Mouse (Mus musculus) midbrain, embryonic 16.5 days (tissue): ENCODE data around the gene Vmn1r42. TPM values are rescaled to one million over a fixed set of nuclear protein-coding genes. Genes with fewer than 3 reads are reported as not detected.

Experiments used
- ATAC-seq: fragments of 200-750 bp; cut with Nextera tagmentation; 2 replicates; pipeline ENCODE4 v1.8.0; 2017; ENCODE audit warnings: moderate TSS enrichment
- H3K27ac ChIP-seq: fragments of 300-500 bp; sonication (generic); 2 replicates; pipeline ENCODE4 v1.5.1; 2014; ENCODE audit warnings: mild to moderate bottlenecking, low read length, mixed read lengths
- H3K27me3 ChIP-seq: fragments of 300-500 bp; sonication (generic); 2 replicates; pipeline ENCODE4 v1.6.1; 2014; ENCODE audit warnings: low read depth, low read length, mixed read lengths; ENCODE audit not compliant: control insufficient read depth, insufficient read depth
- H3K36me3 ChIP-seq: fragments of 300-500 bp; sonication (generic); 2 replicates; pipeline ENCODE4 v1.6.1; 2014; ENCODE audit warnings: mild to moderate bottlenecking, low read length, moderate library complexity, mixed read lengths; ENCODE audit not compliant: control insufficient read depth, insufficient read depth
- H3K4me1 ChIP-seq: fragments of 300-500 bp; sonication (generic); 2 replicates; pipeline ENCODE4 v1.6.1; 2014; ENCODE audit warnings: mild to moderate bottlenecking, low read length, mixed read lengths; ENCODE audit not compliant: control insufficient read depth, insufficient read depth
- H3K4me2 ChIP-seq: fragments of 300-500 bp; sonication (generic); 2 replicates; pipeline ENCODE4 v1.6.1; 2014; ENCODE audit warnings: mild to moderate bottlenecking, low read length, mixed read lengths
- H3K4me3 ChIP-seq: fragments of 300-500 bp; sonication (generic); 2 replicates; pipeline ENCODE4 v1.5.1; 2014; ENCODE audit warnings: low read depth, mild to moderate bottlenecking, low read length, moderate library complexity, mixed read lengths
- H3K9ac ChIP-seq: fragments of 300-500 bp; sonication (generic); 2 replicates; pipeline ENCODE4 v1.6.1; 2014; ENCODE audit warnings: low read depth, low read length, mixed read lengths
- H3K9me3 ChIP-seq: fragments of 300-500 bp; sonication (generic); replicated peaks from 2 replicates; pipeline ENCODE4 v1.6.1; 2014; ENCODE audit warnings: mild to moderate bottlenecking, low read length, mixed read lengths; ENCODE audit not compliant: control insufficient read depth, poor library complexity, severe bottlenecking
- WGBS: fragments of 180-500 bp; shearing (Covaris S2); extraction: QIAGEN DNeasy Blood & Tissue Kit; methylation state at CpG from one replicate; pipeline ENCODE4 v1.1.7; 2014; 5-methylcytosine and 5-hydroxymethylcytosine counted together
- polyA plus RNA-seq: library from polyadenylated mRNA; unstranded; fragments of >200 nt; fragmentation: Nextera tagmentation; extraction: Ambion mirVana; gene quantifications from 2 replicates; pipeline ENCODE4 v1.2.1, GENCODE M21; 2015

Gene Vmn1r42
- polyA plus RNA-seq, 1 experiment from 2014 or later: not detected

DNA sequence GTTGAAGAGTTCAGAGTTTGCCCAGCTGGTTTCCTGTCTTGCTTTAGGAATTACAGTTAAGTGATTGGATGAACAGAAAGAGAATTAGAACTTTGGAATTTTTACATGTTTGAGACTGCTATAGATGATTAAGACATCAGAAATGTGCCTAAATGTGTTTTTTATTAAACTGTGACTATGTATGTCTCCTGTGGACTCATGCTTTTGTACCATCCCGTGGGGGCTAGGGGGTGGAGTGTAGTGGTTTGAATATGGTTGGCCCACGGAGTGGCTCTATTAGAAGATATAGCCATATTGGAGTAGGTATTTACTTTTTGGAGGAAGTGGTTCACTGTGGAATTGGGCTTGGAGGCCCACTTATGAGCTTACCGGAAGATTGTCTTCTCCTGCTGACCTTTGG lies 18.7 kb downstream of the Vmn1r42 start:
- H3K4me1 ChIP-seq: no peaks in the 10 kb centered on the region
- no peaks in the 10 kb centered on the region for H3K36me3 ChIP-seq
- WGBS: 81% methylated on average over 3 of the region's 3 CpGs
- no peaks in the 10 kb centered on the region for H3K27me3 ChIP-seq
- H3K4me2 ChIP-seq: no peak overlapping the region
- H3K9me3 ChIP-seq: peaks cover 10% of the 10 kb centered on the region; the same call in 1 of the 2 replicates
- no peak overlapping the region for H3K27ac ChIP-seq
- no peak overlapping the region for H3K9ac ChIP-seq
- ATAC-seq: no peak
- H3K4me3 ChIP-seq: no peak overlapping the region

Other genes with a start within 250 kb of the Vmn1r42 start
- 15.4 and 15.5 TPM in 2 replicates for gene Txnrd3, start 232.4 kb downstream of the Vmn1r42 start, polyA plus RNA-seq
- not detected in 2 replicates for gene Vmn1r40, start 168.9 kb downstream of the Vmn1r42 start, polyA plus RNA-seq
- not detected in 2 replicates for gene Vmn1r41, start 135.6 kb downstream of the Vmn1r42 start, polyA plus RNA-seq
- gene Vmn1r43, start within 50 bp of the Vmn1r42 start, polyA plus RNA-seq: 0.01 TPM in 1 of 2 replicates, not detected in the other
- gene Vmn1r44, start 7.2 kb upstream of the Vmn1r42 start, polyA plus RNA-seq: not detected in 2 replicates
- not detected in 2 replicates for gene Vmn1r45, start 64.2 kb upstream of the Vmn1r42 start, polyA plus RNA-seq
- not detected in 2 replicates for gene Vmn1r46, start 92.9 kb upstream of the Vmn1r42 start, polyA plus RNA-seq
- gene Vmn1r47, start 139.7 kb upstream of the Vmn1r42 start, polyA plus RNA-seq: not detected in 2 replicates
- gene Vmn1r48, start 160.4 kb upstream of the Vmn1r42 start, polyA plus RNA-seq: not detected in 2 replicates
- not detected in 2 replicates for gene Vmn1r49, start 202.1 kb upstream of the Vmn1r42 start, polyA plus RNA-seq
- gene Vmn1r50, start 225.0 kb upstream of the Vmn1r42 start, polyA plus RNA-seq: not detected in 2 replicates
- 0.05 TPM in 1 of 2 replicates, not detected in the other for gene Vmn1r51, start 246.2 kb upstream of the Vmn1r42 start, polyA plus RNA-seq